Mouse (Mus musculus) left cerebral cortex, postnatal 36 days (tissue): ENCODE measurements around the gene Eefsec. TPM values are rescaled to one million over a fixed set of nuclear protein-coding genes. Genes with fewer than 3 reads are reported as not detected.

ENCODE experiments used
- DNase-seq, 2 experiments: peaks; one replicate each; pipeline ENCODE4 v3.0.0; 2021 to 2022; ENCODE audit warnings: low spot score in 2 of 2, mixed read lengths in 1 of 2
- intact Hi-C: fragments of 180-260 bp; cut with DNase I; formaldehyde crosslinking; loops from one replicate; pipeline ENCODE4 v1.15.1; 2025
- total RNA-seq, 2 experiments: library from RNA; stranded (reverse); gene quantifications; 2 replicates each; pipeline ENCODE4 v1.2.3; 2021

Gene Eefsec
- total RNA-seq, 2 experiments from 2014 or later, result 20.8 to 22.2 TPM

DNA sequence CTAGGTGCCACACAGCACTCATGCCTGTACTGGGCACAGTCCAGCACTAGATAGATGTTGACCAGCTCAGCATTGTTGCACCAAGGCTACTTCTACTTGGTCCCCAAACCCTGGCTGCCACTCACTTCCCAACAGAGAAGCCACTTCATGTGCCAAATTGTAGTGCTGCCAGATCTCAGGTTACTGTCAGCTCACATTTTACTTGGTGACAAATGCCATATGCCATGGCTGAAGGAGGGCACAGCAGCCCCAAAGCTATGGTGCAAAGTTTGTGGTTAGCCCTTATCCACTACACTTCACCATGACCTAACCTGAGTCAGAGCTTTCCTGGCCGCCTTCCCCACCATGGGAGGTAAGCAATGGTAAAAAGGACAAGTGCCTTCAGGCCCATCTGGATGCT, 99.6 kb downstream of the Eefsec start:
- intact Hi-C loops, result no loop called here
- no peak for DNase-seq

GRCm38 (mm10) chr6:88345311-88345710, 101.0 kb downstream of the Eefsec start:
- intact Hi-C loops, result no loop called here

GRCm38 (mm10) chr6:88343485-88344450, 102.6 kb downstream of the Eefsec start:
- peak; percentile 52 to 66 for DNase-seq
- intact Hi-C loops, result no loop called here

More at GRCm38 (mm10) chr6:88345311-88345710, 101.0 kb downstream of the Eefsec start:
- DNase-seq, result no peak

DNA sequence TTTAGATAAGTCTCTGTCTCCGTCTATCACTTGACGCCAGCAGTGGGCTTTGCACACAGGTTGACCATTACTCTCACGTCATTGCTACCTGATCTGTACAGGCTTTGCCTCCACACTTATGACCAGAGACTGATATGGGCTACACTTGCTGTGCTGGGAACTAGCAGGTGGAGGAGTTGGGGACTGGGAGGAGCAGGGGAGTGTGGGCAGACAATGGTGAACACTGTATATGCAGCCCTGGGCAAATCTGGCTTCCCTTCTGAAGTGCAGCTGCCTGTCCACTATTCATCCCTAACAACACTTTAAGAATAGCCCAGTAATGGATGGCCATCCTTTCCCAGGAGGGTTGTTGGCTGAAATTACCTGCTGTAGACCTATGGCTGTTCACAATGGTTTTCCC, 103.4 kb downstream of the Eefsec start:
- DNase-seq, result no peak

GRCm38 (mm10) chr6:88341182-88341581, 105.2 kb downstream of the Eefsec start:
- DNase-seq, result no peak
- intact Hi-C loops, result no loop called here

More for the DNA sequence above, 103.4 kb downstream of the Eefsec start:
- intact Hi-C loops, result no loop called here

DNA sequence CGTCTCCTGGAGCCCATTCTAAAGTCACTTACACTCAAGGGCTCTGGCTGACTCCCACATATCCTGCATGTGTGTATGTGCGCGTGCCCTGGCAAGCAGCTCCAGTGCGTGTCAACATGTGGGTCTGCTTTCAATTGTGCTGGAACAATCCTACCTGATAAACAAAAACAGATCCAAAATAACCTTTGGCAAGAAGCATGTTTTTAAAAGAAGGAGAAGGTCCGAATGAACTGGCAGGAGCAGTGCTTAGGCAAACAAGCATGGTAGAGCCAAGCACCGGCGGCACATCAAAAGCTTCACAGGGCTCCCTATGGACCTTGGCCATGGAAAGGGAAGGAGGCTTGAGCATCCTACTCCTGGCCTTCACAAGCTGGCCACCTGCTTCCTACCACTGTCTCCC, 105.6 kb downstream of the Eefsec start:
- no peak for DNase-seq
- intact Hi-C loops, result no loop called here

GRCm38 (mm10) chr6:88329336-88329735, 117.0 kb downstream of the Eefsec start:
- intact Hi-C loops, result no loop called here

GRCm38 (mm10) chr6:88321879-88322278, 124.5 kb downstream of the Eefsec start:
- intact Hi-C loops, result loop anchor here (5.0 kb wide), 1 partner anchor 190 kb away; no protein-coding TSS in a partner anchor
- DNase-seq, result no peak

More at GRCm38 (mm10) chr6:88329336-88329735, 117.0 kb downstream of the Eefsec start:
- no peak for DNase-seq

DNA sequence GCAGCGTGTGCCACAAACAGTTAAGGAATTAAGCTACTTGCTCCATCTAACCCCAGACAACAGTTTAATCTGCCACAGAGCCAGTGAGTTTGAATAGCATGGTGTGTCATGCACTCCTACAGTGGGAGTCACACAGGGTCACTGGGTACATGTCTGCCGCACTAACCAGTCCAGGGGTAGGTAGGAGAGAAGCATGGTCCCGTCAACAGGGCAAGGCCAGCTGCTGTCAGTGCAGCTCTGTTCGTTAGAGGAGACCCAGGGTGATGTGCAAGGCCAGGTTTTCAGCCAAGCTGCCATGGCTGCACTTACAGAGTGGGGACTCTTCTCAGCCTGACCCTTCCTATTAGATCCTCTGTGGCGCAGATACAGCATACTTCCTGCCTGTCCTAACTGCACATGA, 125.1 kb downstream of the Eefsec start:
- intact Hi-C loops, result loop anchor here (5.0 kb wide), 1 partner anchor 189 kb away; no protein-coding TSS in a partner anchor
- DNase-seq, result no peak

DNA sequence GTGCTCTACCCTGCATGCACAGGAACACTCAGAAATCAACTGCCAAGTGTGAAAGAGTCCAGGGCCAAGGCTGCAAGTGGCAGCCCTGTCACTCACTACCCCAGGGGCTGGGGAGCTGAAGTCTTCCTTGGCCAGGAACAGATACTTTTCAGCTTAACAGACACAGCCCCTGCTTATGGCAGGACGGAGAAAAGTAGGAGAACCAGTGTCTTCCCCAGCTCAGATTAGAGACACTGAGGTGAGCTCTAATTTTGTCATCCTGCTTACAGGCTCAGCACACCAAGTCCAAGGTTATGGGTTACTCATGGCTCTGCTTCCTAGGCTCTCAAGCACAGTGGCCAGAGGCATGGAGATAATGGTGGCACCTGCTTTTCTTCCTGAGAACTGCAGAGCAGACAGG, 126.6 kb downstream of the Eefsec start:
- intact Hi-C loops, result loop anchor here (5.0 kb wide), 1 partner anchor 187 kb away; no protein-coding TSS in a partner anchor
- no peak for DNase-seq

DNA sequence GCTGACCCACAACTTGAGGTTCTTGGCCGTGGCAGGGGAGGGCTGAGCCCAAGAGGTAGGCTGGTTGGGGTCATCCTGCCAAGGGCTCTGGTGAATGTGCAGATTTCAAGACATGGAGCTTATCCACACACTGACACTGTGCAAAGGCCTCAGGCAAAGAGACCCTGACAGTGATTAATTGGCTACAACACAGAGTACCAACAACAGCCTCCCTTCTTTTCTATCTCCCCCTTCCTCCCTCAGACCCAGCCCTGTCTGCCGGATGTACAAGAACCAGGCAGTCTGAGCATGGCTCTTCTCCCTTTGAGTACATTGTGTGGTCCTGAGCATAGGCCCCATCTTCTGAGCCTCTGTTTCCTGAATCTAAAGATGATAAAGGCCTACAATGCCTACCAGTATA, 131.0 kb downstream of the Eefsec start:
- intact Hi-C loops, result no loop called here
- no peak for DNase-seq

- intact Hi-C loops, result no loop called here
- DNase-seq, result no peak
These were observed 132.4 kb downstream of the Eefsec start for GRCm38 (mm10) chr6:88313937-88314336.

DNA sequence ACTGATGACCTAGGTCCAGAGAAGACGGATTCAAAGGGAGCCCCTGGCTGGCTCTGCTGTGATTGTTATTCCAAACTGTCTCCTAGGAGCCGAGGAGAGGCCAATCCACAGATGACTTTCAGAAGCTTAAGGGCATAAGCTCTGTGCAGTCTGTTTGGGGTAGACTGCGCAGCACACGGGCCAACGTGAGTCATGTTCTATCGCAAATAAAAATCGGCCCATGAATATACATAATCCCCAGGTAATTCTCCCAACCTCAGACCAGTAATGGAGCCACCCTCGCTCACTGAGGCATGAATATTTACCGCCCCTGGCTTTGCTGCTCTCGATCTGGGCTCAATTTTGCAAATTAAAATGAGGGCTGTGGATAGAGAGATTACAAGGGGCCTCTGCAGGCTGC, 134.7 kb downstream of the Eefsec start:
- DNase-seq, result no peak
- intact Hi-C loops, result no loop called here

- DNase-seq, result no peak
- intact Hi-C loops, result no loop called here
These were observed 140.1 kb downstream of the Eefsec start for GRCm38 (mm10) chr6:88306100-88306746.

GRCm38 (mm10) chr6:88301234-88301633, 145.1 kb downstream of the Eefsec start:
- no peak for DNase-seq
- intact Hi-C loops, result no loop called here

DNA sequence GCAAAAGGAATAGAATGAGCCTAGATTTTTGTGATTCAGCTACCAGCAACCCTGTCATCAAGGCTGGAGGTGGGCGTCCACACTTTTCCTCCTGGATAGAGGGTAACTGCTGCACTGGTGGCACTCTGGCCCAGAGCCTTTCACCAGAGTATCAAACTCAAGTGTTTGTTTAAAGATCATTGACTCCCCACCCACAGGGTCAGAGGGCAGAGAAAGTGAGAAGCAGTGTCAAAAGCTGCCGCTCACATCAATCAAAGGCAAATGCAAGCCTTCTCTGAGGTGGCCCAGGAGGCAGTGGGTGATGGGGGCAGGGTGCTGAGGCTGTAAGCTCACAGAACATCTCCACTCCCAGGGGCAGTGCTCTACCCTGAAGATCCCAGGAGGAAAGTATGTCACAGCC, 146.8 kb downstream of the Eefsec start:
- intact Hi-C loops, result no loop called here
- no peak for DNase-seq

DNA sequence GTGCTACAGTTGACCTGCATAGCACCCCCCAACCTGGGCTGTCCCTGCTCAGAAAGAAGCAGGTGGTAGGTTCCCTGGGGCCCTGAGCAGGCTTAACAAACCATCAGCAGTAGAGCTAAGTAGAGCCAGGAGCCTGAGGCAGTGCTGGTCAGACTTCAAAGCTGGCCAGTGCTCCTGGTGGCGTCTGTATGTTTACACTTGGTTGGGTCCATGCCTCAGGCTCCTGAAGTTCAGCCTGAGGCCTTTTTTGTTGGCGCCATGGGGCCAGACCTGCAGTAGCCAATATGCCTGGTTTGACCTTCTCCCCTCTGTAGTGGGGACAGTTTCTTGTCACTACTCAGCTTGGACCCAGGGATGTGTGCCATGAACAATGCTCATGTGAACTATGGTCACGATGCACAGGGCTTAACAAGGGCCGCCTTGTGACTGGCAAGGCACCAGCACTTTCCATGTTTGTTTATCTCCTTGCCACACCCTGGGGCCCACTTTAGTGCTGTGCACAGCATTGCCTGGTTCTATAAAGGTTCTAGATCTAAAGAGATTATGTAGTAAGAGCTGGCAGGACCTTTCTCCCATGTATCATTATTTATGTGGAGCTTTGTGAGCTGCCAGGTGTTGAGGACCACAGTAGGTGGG, 153.9 kb downstream of the Eefsec start:
- intact Hi-C loops, result no loop called here
- DNase-seq, result no peak

GRCm38 (mm10) chr6:88290129-88290766, 156.1 kb downstream of the Eefsec start:
- intact Hi-C loops, result no loop called here
- peak; percentile 42 to 43 for DNase-seq

DNA sequence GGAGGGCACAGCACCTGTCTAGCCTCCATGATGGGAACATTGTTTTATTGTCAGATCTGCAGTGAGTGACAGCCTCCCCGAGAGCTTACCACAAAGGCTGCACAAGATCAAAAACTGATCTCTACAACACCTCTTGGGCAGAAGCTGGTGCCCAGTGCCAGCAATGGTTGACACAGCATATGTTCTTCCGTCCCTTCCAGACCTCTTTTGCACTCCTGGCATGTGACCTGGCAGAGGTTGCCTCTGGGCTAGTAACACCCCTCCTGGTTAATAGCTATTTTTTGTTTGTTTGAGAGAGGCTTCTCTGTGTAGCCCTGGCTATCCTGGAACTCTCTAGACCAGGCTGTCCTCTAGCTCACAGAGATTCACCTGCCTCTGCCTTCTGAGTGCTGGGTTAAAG, 168.2 kb downstream of the Eefsec start:
- intact Hi-C loops, result no loop called here

DNA sequence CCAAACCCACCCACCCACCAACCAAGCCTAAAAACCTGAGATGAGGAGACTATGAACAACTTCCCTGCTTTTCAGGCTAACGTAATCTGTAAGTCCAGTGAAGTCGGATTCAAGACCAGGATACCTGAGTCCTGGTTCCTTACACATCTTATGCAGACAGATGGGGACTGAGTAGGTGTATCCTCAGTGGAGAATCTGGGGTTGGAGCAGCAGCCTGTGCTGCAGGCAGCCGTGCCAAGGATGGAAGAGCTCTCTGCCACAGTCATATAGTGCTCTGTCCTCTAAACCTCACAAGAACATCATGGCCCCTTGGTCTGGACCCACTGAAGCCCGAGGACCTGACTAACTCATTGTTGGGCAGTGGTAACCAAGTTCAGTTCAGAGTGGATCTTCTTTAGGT, 169.1 kb downstream of the Eefsec start:
- peak; percentile 16 to 18 for DNase-seq
- intact Hi-C loops, result no loop called here

More for the DNA sequence above, 168.2 kb downstream of the Eefsec start:
- no peak for DNase-seq
